Mouse (Mus musculus) frontal cortex, adult 2 months (tissue): ENCODE results near the gene Lrrc32. TPM values are rescaled to one million over a fixed set of nuclear protein-coding genes. Genes with fewer than 3 reads are reported as not detected.

ENCODE experiments used
- DNase-seq, 2 experiments: peaks; one replicate each; pipeline ENCODE4 v3.0.0; 2022; ENCODE audit warnings: low spot score in 1 of 2; ENCODE audit errors: extremely low spot score in 1 of 2
- polyA plus RNA-seq: library from polyadenylated mRNA; depleted of rRNA; stranded (reverse); fragments of >200 nt; gene quantifications from 2 replicates; pipeline ENCODE4 v1.2.3, GENCODE M21; 2012; rRNA removed

Lrrc32 gene
- polyA plus RNA-seq, 1 experiment = 4.0 TPM

DNA sequence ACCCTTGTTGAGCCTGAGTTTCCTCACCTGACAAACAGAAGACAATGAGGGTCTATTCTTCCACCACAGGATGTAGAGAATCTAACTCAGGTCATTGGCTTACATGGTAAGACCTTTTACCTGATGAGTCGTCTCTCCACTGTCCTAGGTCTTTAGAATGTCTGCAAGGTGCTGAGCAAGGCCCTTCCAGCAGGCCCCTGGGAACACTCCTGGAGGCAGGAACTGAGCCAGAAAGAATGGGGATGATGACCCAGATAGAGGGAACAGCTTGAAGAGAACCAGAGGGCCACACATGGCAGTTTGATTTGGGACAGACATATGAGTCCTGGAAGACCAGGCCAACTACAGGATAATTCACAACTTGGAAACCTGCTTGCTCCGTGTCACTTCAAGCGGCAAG, 53.2 kb downstream of the Lrrc32 start:
- DNase-seq = no peak

- DNase-seq = peak; percentile 22 to 41
These were observed 53.7 kb downstream of the Lrrc32 start for GRCm38 (mm10) chr7:98542731-98543142.

DNA sequence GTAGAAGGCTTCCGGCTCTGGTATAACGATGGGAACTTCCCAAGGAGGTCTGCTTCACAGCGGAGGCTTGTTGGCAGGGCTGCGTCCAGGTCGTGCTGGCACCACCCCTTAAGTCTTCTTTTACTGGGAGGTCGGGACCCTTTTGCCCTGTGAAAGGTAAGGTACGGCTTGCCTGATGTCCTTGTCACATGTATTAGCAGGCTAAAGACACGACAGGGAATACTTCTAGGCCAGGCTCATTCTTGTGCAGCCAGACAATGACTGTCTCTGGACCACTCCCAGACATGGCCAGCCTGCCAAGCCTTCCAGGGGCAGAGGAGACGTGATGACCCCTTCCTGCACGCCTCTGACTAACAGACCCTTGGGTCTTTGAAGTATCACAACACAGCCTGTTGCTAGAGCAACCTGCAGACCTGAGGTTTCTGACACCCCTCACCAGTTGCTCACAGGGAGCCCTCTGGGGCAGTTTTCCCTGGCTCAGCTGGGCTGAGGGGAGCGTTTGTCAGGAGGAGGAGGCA, 54.8 kb downstream of the Lrrc32 start:
- DNase-seq = no peak

DNA sequence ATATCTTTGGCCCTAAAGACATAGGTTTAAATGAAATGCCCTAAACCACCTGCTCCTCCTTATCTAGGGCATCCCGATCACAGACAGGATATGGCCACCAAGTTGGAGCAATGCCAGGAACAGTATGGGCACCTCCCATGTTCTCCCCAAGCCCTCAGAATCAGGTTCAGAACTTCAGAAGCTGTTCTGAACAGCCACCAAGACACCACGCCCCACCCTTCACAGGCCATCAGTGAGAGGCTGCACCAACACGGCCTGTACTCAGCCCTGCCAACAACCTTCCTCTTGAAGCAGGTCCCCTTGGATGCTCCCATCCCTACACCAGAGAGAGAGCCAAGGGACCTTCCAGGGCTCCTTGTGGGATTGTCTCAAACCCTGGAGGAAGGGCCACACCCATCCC, 55.5 kb downstream of the Lrrc32 start:
- no peak for DNase-seq

DNA sequence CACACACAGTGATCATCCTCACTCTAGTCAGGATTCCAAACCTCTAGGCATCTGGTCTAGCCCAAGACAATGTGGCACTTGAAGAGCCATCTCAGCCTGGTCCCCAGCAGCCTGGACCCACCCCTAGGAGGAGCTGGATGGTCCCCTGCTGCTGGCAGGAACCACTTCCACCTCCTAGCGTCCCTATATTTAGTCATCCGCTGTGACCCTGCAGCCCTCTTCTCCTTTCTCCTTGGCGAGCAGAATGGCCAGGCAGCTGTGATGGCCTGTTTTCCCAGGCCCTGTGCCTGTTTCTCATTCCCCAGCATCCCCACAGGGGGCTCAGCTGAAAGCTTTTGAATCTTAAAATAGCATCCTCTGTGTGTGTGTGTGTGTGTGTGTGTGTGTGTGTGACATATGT, 59.8 kb downstream of the Lrrc32 start:
- no peak for DNase-seq

DNA sequence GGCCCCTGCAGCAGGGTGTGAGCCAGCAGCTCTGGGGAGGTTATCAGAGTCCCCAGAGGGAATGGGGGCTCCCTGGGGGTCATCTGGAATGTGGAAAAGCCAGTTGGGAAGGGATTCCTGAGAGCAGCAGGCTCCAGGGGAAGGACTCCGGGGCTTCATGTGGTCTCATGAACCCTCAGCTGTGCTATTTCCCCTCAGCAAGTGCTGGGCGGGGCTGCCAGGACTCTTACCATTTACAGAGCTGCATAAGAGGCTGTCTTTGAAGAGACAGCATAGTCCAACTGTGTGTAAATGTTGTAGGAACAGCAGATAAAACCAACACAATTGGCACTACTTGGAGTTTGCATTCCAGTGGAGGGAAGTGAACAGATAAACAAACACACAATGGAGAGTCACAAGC, 61.5 kb downstream of the Lrrc32 start:
- no peak for DNase-seq

DNA sequence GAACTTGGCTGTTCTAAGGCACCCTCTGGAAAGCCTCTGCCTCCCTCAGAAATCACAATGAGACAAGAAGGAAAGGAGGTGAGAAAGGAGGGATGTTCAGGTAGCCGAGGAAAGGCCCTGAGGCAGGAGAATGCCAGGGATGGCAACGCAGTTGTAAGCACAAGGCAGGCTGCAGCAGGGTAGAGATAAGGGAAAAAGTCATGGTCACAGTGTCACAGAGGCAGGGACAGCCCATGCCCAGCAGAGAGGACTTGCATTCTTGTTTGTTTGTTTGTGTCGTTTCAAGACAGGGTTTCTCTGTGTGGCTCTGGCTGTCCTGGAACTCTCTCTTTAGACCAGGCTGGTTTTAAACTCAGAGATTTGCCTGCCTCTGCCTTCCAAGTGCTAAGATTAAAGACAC, 62.0 kb downstream of the Lrrc32 start:
- DNase-seq = no peak

Other genes starting within 250 kb of the Lrrc32 start
- gene Acer3, start 168.1 kb upstream of the Lrrc32 start, polyA plus RNA-seq = 10.7 and 13.6 TPM in 2 replicates
- gene Tsku, start 128.0 kb upstream of the Lrrc32 start, polyA plus RNA-seq = 4.1 and 4.8 TPM in 2 replicates
- not detected in 2 replicates for gene Gucy2d, start 48.9 kb upstream of the Lrrc32 start, polyA plus RNA-seq
- gene Emsy, start 167.5 kb downstream of the Lrrc32 start, polyA plus RNA-seq = 52.1 and 55.5 TPM in 2 replicates
- 43.7 and 45.4 TPM in 2 replicates for gene Thap12, start 213.8 kb downstream of the Lrrc32 start, polyA plus RNA-seq